Mouse (Mus musculus): ENCODE results near the gene Ttll5. TPM values are rescaled to one million over a fixed set of nuclear protein-coding genes. Genes with fewer than 3 reads are reported as not detected.

The Ttll5 gene
- polyA plus RNA-seq, 1 experiment = 6.2 TPM

- H3K36me3 ChIP-seq (ENCODE audit: control insufficient read depth, insufficient read depth, low read length) = peaks cover 2% of the 10 kb centered on the region; the same call in 1 of the 2 replicates
- 94% methylated on average over 2 of the region's 2 CpGs for WGBS
- TF ChIP-seq POLR2A (IDR thresholded peaks at IDR 0.05; ENCODE audit: low read depth, low read length) = no peak
- TF ChIP-seq CTCF (IDR thresholded peaks at IDR 0.05; ENCODE audit: extremely low read depth, insufficient read depth, insufficient read length, insufficient replicate concordance) = no peak
Observed at GRCm38 (mm10) chr12:85834543-85834942, 10.1 kb downstream of the Ttll5 start.

GRCm38 (mm10) chr12:85837765-85838164, 13.3 kb downstream of the Ttll5 start:
- WGBS = 95% methylated on average over 2 of the region's 2 CpGs
- no peak for DNase-seq (ENCODE audit: low read depth in 1 of 2, low spot score in 2 of 2)
- Histone ChIP-seq H3K27me3 (ENCODE audit: control insufficient read depth, insufficient read depth, low read length) (no peaks in the 10 kb centered on the region), H3K27ac (ENCODE audit: insufficient read depth, low read length) (no peak overlapping the region), H3K4me1 (ENCODE audit: control insufficient read depth, insufficient read depth, insufficient read length) (no peaks in the 10 kb centered on the region), H3K4me3 (ENCODE audit: extremely low read depth, insufficient read depth, insufficient read length) (no peak overlapping the region), H3K36me3 (ENCODE audit: control insufficient read depth, insufficient read depth, low read length) (peaks cover 1% of the 10 kb centered on the region; the same call in 1 of the 2 replicates)
- TF ChIP-seq CTCF (IDR thresholded peaks at IDR 0.05; ENCODE audit: extremely low read depth, insufficient read depth, insufficient read length, insufficient replicate concordance) = no peak
- no peak for TF ChIP-seq POLR2A (IDR thresholded peaks at IDR 0.05; ENCODE audit: low read depth, low read length)

More at GRCm38 (mm10) chr12:85834543-85834942, 10.1 kb downstream of the Ttll5 start:
- Histone ChIP-seq H3K27me3 (ENCODE audit: control insufficient read depth, insufficient read depth, low read length) (no peaks in the 10 kb centered on the region), H3K4me1 (ENCODE audit: control insufficient read depth, insufficient read depth, insufficient read length) (no peaks in the 10 kb centered on the region), H3K4me3 (ENCODE audit: extremely low read depth, insufficient read depth, insufficient read length) (no peak overlapping the region), H3K27ac (ENCODE audit: insufficient read depth, low read length) (no peak overlapping the region)
- DNase-seq (ENCODE audit: low read depth in 1 of 2, low spot score in 2 of 2) = no peak

- Histone ChIP-seq H3K4me3 (ENCODE audit: extremely low read depth, insufficient read depth, insufficient read length) (no peak overlapping the region), H3K27ac (ENCODE audit: insufficient read depth, low read length) (no peak overlapping the region), H3K27me3 (ENCODE audit: control insufficient read depth, insufficient read depth, low read length) (no peaks in the 10 kb centered on the region), H3K36me3 (ENCODE audit: control insufficient read depth, insufficient read depth, low read length) (peaks cover 1% of the 10 kb centered on the region; the same call in 1 of the 2 replicates), H3K4me1 (ENCODE audit: control insufficient read depth, insufficient read depth, insufficient read length) (no peaks in the 10 kb centered on the region)
- TF ChIP-seq POLR2A (IDR thresholded peaks at IDR 0.05; ENCODE audit: low read depth, low read length) = no peak
- no peak for TF ChIP-seq CTCF (IDR thresholded peaks at IDR 0.05; ENCODE audit: extremely low read depth, insufficient read depth, insufficient read length, insufficient replicate concordance)
- no peak for DNase-seq (ENCODE audit: low read depth in 1 of 2, low spot score in 2 of 2)
- WGBS = 50% methylated on average over 12 of the region's 12 CpGs
Observed at GRCm38 (mm10) chr12:85839371-85840000, 15.0 kb downstream of the Ttll5 start.

- H3K36me3 ChIP-seq (ENCODE audit: control insufficient read depth, insufficient read depth, low read length) = peaks cover 1% of the 10 kb centered on the region
Observed at GRCm38 (mm10) chr12:85848164-85848958, 23.9 kb downstream of the Ttll5 start.

GRCm38 (mm10) chr12:85850661-85851060, 26.2 kb downstream of the Ttll5 start:
- H3K36me3 ChIP-seq (ENCODE audit: control insufficient read depth, insufficient read depth, low read length) = no peaks in the 10 kb centered on the region; the same call in none of the 2 replicates
- no peak overlapping the region for H3K27ac ChIP-seq (ENCODE audit: insufficient read depth, low read length)
- no peaks in the 10 kb centered on the region for H3K27me3 ChIP-seq (ENCODE audit: control insufficient read depth, insufficient read depth, low read length)
- TF ChIP-seq POLR2A (IDR thresholded peaks at IDR 0.05; ENCODE audit: low read depth, low read length) (no peak), CTCF (IDR thresholded peaks at IDR 0.05; ENCODE audit: extremely low read depth, insufficient read depth, insufficient read length, insufficient replicate concordance) (no peak)
- WGBS = 94% methylated on average over 8 of the region's 8 CpGs
- DNase-seq (ENCODE audit: low read depth in 1 of 2, low spot score in 2 of 2) = no peak
- H3K4me1 ChIP-seq (ENCODE audit: control insufficient read depth, insufficient read depth, insufficient read length) = no peaks in the 10 kb centered on the region
- H3K4me3 ChIP-seq (ENCODE audit: extremely low read depth, insufficient read depth, insufficient read length) = no peak overlapping the region

More at GRCm38 (mm10) chr12:85848164-85848958, 23.9 kb downstream of the Ttll5 start:
- H3K27me3 ChIP-seq (ENCODE audit: control insufficient read depth, insufficient read depth, low read length) = no peaks in the 10 kb centered on the region
- WGBS = 91% methylated on average over 7 of the region's 7 CpGs
- peak in 1 of 2 experiments; percentile 24 for DNase-seq (ENCODE audit: low read depth in 1 of 2, low spot score in 2 of 2)
- H3K4me1 ChIP-seq (ENCODE audit: control insufficient read depth, insufficient read depth, insufficient read length) = no peaks in the 10 kb centered on the region
- TF ChIP-seq POLR2A (IDR thresholded peaks at IDR 0.05; ENCODE audit: low read depth, low read length) (no peak), CTCF (IDR thresholded peaks at IDR 0.05; ENCODE audit: extremely low read depth, insufficient read depth, insufficient read length, insufficient replicate concordance) (peak; percentile 45; the same call in 1 of the 2 replicates)
- no peak overlapping the region for H3K27ac ChIP-seq (ENCODE audit: insufficient read depth, low read length)
- H3K4me3 ChIP-seq (ENCODE audit: extremely low read depth, insufficient read depth, insufficient read length) = no peak overlapping the region

- H3K36me3 ChIP-seq (ENCODE audit: control insufficient read depth, insufficient read depth, low read length) = peaks cover 3% of the 10 kb centered on the region
- WGBS = 72% methylated on average over 4 of the region's 4 CpGs
Observed at GRCm38 (mm10) chr12:85853836-85854235, 29.4 kb downstream of the Ttll5 start.

More at GRCm38 (mm10) chr12:85853836-85854235, 29.4 kb downstream of the Ttll5 start:
- no peaks in the 10 kb centered on the region for H3K27me3 ChIP-seq (ENCODE audit: control insufficient read depth, insufficient read depth, low read length)
- TF ChIP-seq POLR2A (IDR thresholded peaks at IDR 0.05; ENCODE audit: low read depth, low read length) (no peak), CTCF (IDR thresholded peaks at IDR 0.05; ENCODE audit: extremely low read depth, insufficient read depth, insufficient read length, insufficient replicate concordance) (no peak)
- no peaks in the 10 kb centered on the region for H3K4me1 ChIP-seq (ENCODE audit: control insufficient read depth, insufficient read depth, insufficient read length)
- H3K4me3 ChIP-seq (ENCODE audit: extremely low read depth, insufficient read depth, insufficient read length) = no peak overlapping the region
- DNase-seq (ENCODE audit: low read depth in 1 of 2, low spot score in 2 of 2) = no peak
- no peak overlapping the region for H3K27ac ChIP-seq (ENCODE audit: insufficient read depth, low read length)

Measured in spleen, adult 2 months (tissue).